Mouse (Mus musculus) ES-Bruce4 (cell line): ENCODE measurements at regions not wholly inside any gene's neighbourhood (a gene's known extent, or its start where the extent isn't known, plus 50 kb on each side); places are given as distances from the start of the nearest gene placed in this dataset.

Source experiments
- H3K27ac ChIP-seq: 2 replicates; pipeline ENCODE4 v1.5.1; 2012; ENCODE audit warnings: low read length, inconsistent platforms; ENCODE audit not compliant: insufficient read depth
- H3K27me3 ChIP-seq: 2 replicates; pipeline ENCODE4 v1.6.1; 2012; ENCODE audit warnings: mild to moderate bottlenecking, low read length, inconsistent platforms; ENCODE audit not compliant: control insufficient read depth, poor library complexity, insufficient read depth, severe bottlenecking
- H3K36me3 ChIP-seq: 2 replicates; pipeline ENCODE4 v1.6.1; 2012; ENCODE audit warnings: inconsistent platforms, mild to moderate bottlenecking, low read length, moderate library complexity; ENCODE audit not compliant: control insufficient read depth, poor library complexity, insufficient read depth, severe bottlenecking
- H3K4me1 ChIP-seq: one replicate; pipeline ENCODE4 v1.8.1; 2011; ENCODE audit warnings: low read length; ENCODE audit not compliant: control insufficient read depth, insufficient read depth
- H3K4me3 ChIP-seq: 2 replicates; pipeline ENCODE4 v1.5.1; 2011; ENCODE audit warnings: low read depth, mild to moderate bottlenecking, low read length
- H3K9ac ChIP-seq: 2 replicates; pipeline ENCODE4 v1.6.1; 2012; ENCODE audit warnings: low read depth, mild to moderate bottlenecking, inconsistent platforms; ENCODE audit not compliant: poor library complexity, severe bottlenecking
- H3K9me3 ChIP-seq: replicated peaks from 2 replicates; pipeline ENCODE4 v1.6.1; 2012; ENCODE audit warnings: mild to moderate bottlenecking, low read length, inconsistent platforms; ENCODE audit not compliant: control insufficient read depth, poor library complexity, insufficient read depth, severe bottlenecking
- CTCF ChIP-seq: IDR thresholded peaks from one replicate; pipeline ENCODE4 v1.8.1; 2011; ENCODE audit warnings: low read depth, low read length
- EP300 ChIP-seq: IDR thresholded peaks from 2 replicates; pipeline ENCODE4 v1.6.1; 2011; ENCODE audit warnings: low read depth, low read length; ENCODE audit not compliant: insufficient read depth
- POLR2A ChIP-seq: IDR thresholded peaks from one replicate; pipeline ENCODE4 v1.8.1; 2011; ENCODE audit warnings: low read length; ENCODE audit not compliant: insufficient read depth

DNA sequence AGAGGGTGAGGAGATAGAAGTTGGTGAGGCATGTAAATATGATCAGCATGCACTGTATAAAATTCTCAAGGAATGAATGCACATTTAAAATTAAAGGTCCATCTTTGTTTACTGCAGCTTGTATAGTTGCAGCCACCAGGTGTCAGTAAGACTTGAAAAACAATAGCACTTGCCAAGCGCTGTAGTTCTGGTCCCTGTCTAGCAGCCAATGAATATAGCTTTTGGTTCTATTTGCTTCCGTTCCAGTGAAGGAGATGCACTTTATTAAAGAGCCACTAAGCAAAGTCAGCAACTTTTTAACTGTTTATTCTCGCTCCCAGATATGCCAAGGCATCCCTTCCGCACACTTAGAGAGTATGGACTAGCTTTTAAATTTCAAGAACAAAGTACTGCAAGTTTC lies 743.6 kb downstream of the Stpg2 start:
- H3K4me3 ChIP-seq, result no peak overlapping the region
- H3K9me3 ChIP-seq, result no peaks in the 10 kb centered on the region
- H3K4me1 ChIP-seq, result no peaks in the 10 kb centered on the region
- H3K27me3 ChIP-seq, result no peaks in the 10 kb centered on the region
- no peak overlapping the region for H3K27ac ChIP-seq
- no peaks in the 10 kb centered on the region for H3K36me3 ChIP-seq
- H3K9ac ChIP-seq, result no peak overlapping the region
- TF ChIP-seq CTCF (no peak), EP300 (no peak), POLR2A (no peak)

GRCm38 (mm10) chr3:139950016-139950705 lies 744.7 kb downstream of the Stpg2 start:
- Histone ChIP-seq H3K9me3 (no peaks in the 10 kb centered on the region), H3K9ac (no peak overlapping the region), H3K27me3 (no peaks in the 10 kb centered on the region), H3K36me3 (no peaks in the 10 kb centered on the region), H3K4me3 (no peak overlapping the region), H3K4me1 (no peaks in the 10 kb centered on the region), H3K27ac (no peak overlapping the region)
- TF ChIP-seq CTCF, result no peak
- no peak for TF ChIP-seq POLR2A
- TF ChIP-seq EP300, result no peak

GRCm38 (mm10) chr3:139951516-139951915 lies 746.0 kb downstream of the Stpg2 start:
- no peaks in the 10 kb centered on the region for H3K9me3 ChIP-seq
- H3K4me1 ChIP-seq, result no peaks in the 10 kb centered on the region
- no peaks in the 10 kb centered on the region for H3K27me3 ChIP-seq
- no peaks in the 10 kb centered on the region for H3K36me3 ChIP-seq
- no peak overlapping the region for H3K27ac ChIP-seq
- TF ChIP-seq CTCF (no peak), POLR2A (no peak), EP300 (no peak)
- no peak overlapping the region for H3K4me3 ChIP-seq
- no peak overlapping the region for H3K9ac ChIP-seq

DNA sequence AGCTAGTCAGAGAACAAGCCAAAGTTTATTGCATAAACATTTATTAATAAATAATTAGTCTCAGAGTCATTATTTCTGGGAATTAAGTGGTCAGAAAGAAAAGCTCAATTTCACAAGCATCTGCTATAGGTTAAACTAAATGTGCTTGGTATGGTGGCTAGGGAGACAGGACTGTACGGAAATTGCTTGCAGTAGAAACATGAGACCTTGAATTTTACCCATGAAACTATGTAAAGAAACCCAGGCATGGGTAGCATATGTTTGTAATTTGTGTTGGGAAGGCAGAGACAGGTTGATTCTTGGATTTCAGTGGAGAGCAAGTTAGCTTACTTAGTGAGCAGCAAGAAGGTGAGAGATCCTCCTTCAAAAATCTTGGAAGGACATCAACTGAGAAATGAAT lies 772.7 kb downstream of the Stpg2 start:
- H3K27ac ChIP-seq, result no peak overlapping the region
- H3K9me3 ChIP-seq, result 0 out of 2 replicates have a peak, but pooled peaks cover 2% of the 10 kb centered on the region
- H3K4me1 ChIP-seq, result no peaks in the 10 kb centered on the region
- H3K9ac ChIP-seq, result no peak overlapping the region
- TF ChIP-seq EP300 (no peak), POLR2A (no peak), CTCF (no peak)
- H3K27me3 ChIP-seq, result no peaks in the 10 kb centered on the region
- H3K4me3 ChIP-seq, result no peak overlapping the region
- no peaks in the 10 kb centered on the region for H3K36me3 ChIP-seq

DNA sequence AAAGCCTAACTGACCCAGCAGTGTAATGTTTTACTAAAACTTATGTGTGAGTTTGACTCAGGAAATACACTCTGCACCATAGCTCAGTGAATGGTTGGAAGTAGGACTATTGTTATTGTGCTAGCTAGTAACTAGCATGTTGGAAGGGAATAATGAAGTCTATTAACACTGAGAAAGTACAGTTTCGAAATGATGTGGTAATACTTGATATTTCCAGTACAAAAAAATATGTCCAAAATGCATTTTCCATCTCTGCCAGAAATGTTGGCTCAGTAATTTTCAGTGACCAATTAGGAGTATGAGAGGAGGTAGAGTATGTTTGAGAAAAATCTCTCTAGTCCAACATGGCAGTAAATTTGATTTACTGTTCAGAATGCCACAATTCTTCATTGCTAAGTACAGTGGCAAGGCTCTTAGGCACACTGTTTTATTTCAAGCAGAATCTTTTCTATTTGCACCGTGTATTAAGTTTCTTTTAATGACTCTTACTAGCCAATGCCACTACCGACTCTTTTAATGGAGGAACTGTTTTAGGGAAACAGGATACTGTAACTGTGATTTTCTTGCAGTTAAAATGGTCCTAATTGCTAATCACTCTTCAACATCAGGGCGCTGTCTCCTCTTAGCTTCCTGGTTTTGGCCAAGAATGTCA lies 780.5 kb downstream of the Stpg2 start:
- Histone ChIP-seq H3K4me1 (no peaks in the 10 kb centered on the region), H3K4me3 (no peak overlapping the region), H3K9ac (no peak overlapping the region), H3K27ac (no peak overlapping the region), H3K9me3 (no peaks in the 10 kb centered on the region), H3K36me3 (no peaks in the 10 kb centered on the region), H3K27me3 (no peaks in the 10 kb centered on the region)
- TF ChIP-seq POLR2A (no peak), EP300 (no peak), CTCF (no peak)

DNA sequence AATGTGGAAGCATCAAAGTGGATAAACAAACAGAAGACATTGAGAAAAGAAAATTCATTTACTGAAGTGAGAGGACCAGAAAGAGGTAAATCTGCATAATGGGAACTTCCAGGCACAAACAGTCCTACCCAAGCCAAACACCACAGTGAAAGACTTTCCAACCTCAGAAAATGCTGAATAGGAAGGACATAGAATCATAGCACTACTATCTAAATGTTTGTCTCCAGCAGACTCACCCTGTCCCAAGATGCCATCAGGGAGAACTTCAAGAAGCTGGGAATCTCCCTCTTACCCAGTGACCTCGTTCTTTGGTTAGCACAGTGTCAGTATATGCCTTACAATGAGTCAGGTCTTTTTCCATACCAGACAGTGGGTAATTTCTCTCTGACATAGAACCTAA lies 783.4 kb downstream of the Stpg2 start:
- no peaks in the 10 kb centered on the region for H3K4me1 ChIP-seq
- TF ChIP-seq EP300, result no peak
- no peak for TF ChIP-seq POLR2A
- TF ChIP-seq CTCF, result no peak
- no peak overlapping the region for H3K27ac ChIP-seq
- H3K9ac ChIP-seq, result no peak overlapping the region
- H3K27me3 ChIP-seq, result no peaks in the 10 kb centered on the region
- H3K4me3 ChIP-seq, result no peak overlapping the region
- H3K36me3 ChIP-seq, result no peaks in the 10 kb centered on the region
- no peaks in the 10 kb centered on the region for H3K9me3 ChIP-seq
